Mouse (Mus musculus) brain, embryonic 14.5 days (tissue): ENCODE measurements around the gene Spsb2.

Experiments used
- CTCF ChIP-seq: fragments of 200-500 bp; IDR thresholded peaks from 2 replicates; pipeline ENCODE4 v1.5.1; 2012; ENCODE audit warnings: inconsistent platforms, mild to moderate bottlenecking, moderate library complexity, borderline replicate concordance; ENCODE audit not compliant: insufficient read depth, insufficient read length; ENCODE audit errors: extremely low read depth
- POLR2A ChIP-seq: fragments of 200-500 bp; IDR thresholded peaks from 2 replicates; pipeline ENCODE4 v1.6.1; 2012; ENCODE audit warnings: mild to moderate bottlenecking, inconsistent platforms, borderline replicate concordance; ENCODE audit not compliant: poor library complexity, insufficient read depth, insufficient read length, severe bottlenecking; ENCODE audit errors: extremely low read depth

DNA sequence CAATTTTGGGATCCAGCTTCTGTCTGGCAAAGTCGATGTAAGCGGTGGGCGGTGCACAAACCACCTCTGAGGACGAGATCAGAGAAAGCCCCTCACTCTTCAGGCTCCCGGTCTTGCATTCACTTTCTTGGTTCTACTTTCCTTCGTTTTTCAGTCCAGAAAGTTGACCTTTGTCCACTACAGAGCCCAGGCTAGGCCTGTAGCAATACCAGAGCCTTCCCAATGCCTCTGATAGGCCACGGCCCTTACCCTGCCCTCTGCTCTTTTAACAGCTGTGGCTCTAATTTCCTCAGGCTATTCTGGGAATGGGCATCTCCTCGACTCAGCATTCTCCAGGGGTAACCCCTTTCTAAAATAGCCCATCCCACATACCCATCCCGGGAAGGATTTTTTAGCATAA is 4.4 kb downstream of the Spsb2 start:
- TF ChIP-seq POLR2A (no peak), CTCF (no peak)
